Mouse (Mus musculus) G1E (cell line): ENCODE data around the gene Kcnip2.

Source experiments
- CTCF ChIP-seq: IDR thresholded peaks from 2 replicates; pipeline ENCODE4 v1.5.1; 2012; ENCODE audit warnings: low read depth, low read length, inconsistent platforms, mixed read lengths
- TAL1 ChIP-seq: conservative IDR thresholded peaks from 2 replicates; pipeline ENCODE4 v1.6.1; 2012; ENCODE audit warnings: low read depth, low read length, inconsistent platforms, mixed read lengths

DNA sequence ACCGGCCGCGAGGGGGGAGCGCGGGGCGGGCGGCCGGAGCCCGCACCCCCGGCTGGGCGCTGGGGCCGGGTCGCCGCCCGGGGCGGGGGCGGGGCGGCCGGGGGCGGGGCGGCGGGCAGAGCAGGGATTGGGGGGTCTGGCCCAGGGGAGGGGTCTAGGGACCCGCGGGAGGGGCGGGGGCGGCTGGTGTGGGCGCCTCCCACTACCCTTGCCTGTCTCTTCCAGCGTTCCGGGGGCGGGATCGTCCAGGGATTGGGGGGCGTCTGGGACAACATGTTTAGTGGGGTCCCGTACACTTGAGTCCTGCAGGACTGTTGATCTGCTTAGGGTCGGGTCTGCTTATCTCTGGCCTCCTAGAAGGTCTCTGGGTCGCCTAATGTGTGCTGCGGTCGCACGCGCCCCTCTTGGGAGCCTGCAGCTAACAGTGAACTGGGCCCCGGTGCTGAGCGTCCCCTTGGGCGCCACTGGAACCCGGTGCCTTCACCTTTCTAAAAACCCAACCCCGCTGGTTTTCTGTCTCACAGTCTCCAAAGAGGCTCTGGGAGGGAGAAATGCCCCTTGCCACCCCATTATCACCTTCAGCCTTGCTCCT is 72.8 kb downstream of the Kcnip2 start:
- TF ChIP-seq TAL1 (no peak), CTCF (no peak)
